Mouse (Mus musculus) bone marrow macrophage, adult 2 months (primary cell): Measurements from ENCODE around the gene Myh9. TPM values are rescaled to one million over a fixed set of nuclear protein-coding genes. Genes with fewer than 3 reads are reported as not detected.

Experiments
- H3K27ac ChIP-seq: 2 replicates; pipeline ENCODE4 v1.5.1; 2012; ENCODE audit warnings: low read depth, low read length; ENCODE audit not compliant: insufficient read depth
- H3K4me1 ChIP-seq: 2 replicates; pipeline ENCODE4 v1.6.1; 2012; ENCODE audit warnings: low read length; ENCODE audit not compliant: control insufficient read depth, insufficient read depth
- H3K4me3 ChIP-seq: 2 replicates; pipeline ENCODE4 v1.5.1; 2012; ENCODE audit warnings: mild to moderate bottlenecking, low read length, moderate library complexity; ENCODE audit not compliant: insufficient read depth
- CTCF ChIP-seq: IDR thresholded peaks from 2 replicates; pipeline ENCODE4 v1.5.1; 2012; ENCODE audit warnings: low read depth, mild to moderate bottlenecking, low read length, moderate library complexity
- POLR2A ChIP-seq: IDR thresholded peaks from 2 replicates; pipeline ENCODE4 v1.6.1; 2012; ENCODE audit warnings: mild to moderate bottlenecking, low read depth, low read length, borderline replicate concordance
- polyA plus RNA-seq: library from polyadenylated mRNA; stranded (reverse); fragments of >200 nt; gene quantifications from 2 replicates; pipeline ENCODE4 v1.2.4, GENCODE M21; 2012; ENCODE audit not compliant: missing spikeins, insufficient read depth, insufficient read length

The Myh9 gene
- polyA plus RNA-seq, 1 experiment, result 194 TPM

- no peak overlapping the region for H3K27ac ChIP-seq
- peaks cover 11% of the 10 kb centered on the region for H3K4me1 ChIP-seq
- no peak for TF ChIP-seq CTCF
- no peak for TF ChIP-seq POLR2A
- H3K4me3 ChIP-seq, result no peak overlapping the region
Observed at GRCm38 (mm10) chr15:77760037-77760436, 81.9 kb downstream of the Myh9 start.

GRCm38 (mm10) chr15:77757586-77758226, 84.3 kb downstream of the Myh9 start:
- Histone ChIP-seq H3K4me1 (no peaks in the 10 kb centered on the region), H3K4me3 (no peak overlapping the region), H3K27ac (no peak overlapping the region)
- TF ChIP-seq CTCF, result no peak
- TF ChIP-seq POLR2A, result no peak

GRCm38 (mm10) chr15:77756848-77757247, 85.1 kb downstream of the Myh9 start, which contains the start of gene Apol8:
Gene Apol8 (minus strand): TSS chr15:77757003.
- no peaks in the 10 kb centered on the region for H3K4me1 ChIP-seq
- TF ChIP-seq POLR2A (no peak), CTCF (peak; percentile 86)
- H3K27ac ChIP-seq, result no peak within 1 kb of the TSS
- no peak within 1 kb of the TSS for H3K4me3 ChIP-seq

DNA sequence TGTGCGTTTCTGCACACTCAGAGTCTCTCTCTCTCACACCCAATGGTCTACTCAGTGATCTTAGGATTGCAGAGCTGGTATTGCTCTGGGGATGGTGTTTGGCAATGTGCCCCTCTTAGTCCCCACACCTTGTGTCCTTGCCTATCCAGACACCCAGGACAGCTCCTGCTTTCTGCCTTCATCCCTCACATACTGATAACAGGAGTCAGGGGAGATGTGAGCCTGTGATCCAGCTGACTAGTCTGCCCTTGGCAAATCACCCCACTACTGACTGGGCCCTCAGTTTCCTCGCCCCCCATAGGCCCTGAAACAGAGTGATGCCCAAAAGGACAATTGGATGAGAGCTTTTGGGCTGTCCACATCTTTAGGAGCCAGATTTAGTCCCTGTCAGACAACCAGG, 85.9 kb downstream of the Myh9 start:
- TF ChIP-seq POLR2A (no peak), CTCF (no peak)
- Histone ChIP-seq H3K4me1 (no peaks in the 10 kb centered on the region), H3K4me3 (no peak overlapping the region), H3K27ac (no peak overlapping the region)

- no peak overlapping the region for H3K4me3 ChIP-seq
- H3K4me1 ChIP-seq, result no peaks in the 10 kb centered on the region
- no peak overlapping the region for H3K27ac ChIP-seq
- TF ChIP-seq POLR2A (no peak), CTCF (no peak)
Observed at GRCm38 (mm10) chr15:77755132-77755531, 86.8 kb downstream of the Myh9 start.

DNA sequence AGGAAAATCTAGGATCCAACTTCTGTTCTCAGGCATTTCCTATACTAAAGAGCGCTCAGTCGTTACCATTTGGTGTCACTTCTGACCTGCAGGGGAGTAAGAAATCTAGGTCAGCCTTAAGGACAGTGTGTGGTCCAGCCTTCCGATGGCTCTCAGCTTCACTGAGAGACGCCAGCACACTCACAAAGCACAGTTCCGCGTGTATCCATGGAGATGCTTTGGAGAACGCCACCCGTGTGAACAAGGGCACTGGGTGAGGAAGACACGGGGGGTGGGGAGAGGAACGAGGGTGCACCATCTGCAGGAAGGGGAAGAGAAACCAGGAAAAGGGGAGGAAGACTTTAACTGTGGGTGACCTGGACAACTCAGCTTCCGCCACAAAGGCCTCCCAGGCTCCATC, 89.5 kb downstream of the Myh9 start:
- H3K4me1 ChIP-seq, result no peaks in the 10 kb centered on the region
- no peak overlapping the region for H3K4me3 ChIP-seq

DNA sequence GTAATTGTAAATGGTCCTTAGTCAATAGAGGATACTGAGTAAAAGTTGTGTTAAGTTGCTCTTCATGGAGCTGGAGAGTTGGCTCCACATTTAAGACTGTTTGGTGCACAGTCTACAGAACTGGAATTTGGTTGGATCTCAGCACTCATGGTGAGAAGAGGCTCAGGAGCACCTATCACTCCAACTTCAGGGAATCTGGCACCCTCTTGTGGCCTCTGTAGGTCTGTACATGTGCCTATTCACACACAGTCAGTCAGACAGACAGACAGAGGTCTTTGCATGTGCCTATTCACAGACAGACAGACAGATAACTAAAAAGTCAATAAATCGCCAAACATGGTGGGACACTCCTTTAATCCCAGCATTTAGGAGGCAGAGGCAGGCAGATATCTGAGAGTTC, 91.5 kb downstream of the Myh9 start:
- no peak for TF ChIP-seq POLR2A
- no peak for TF ChIP-seq CTCF
- no peaks in the 10 kb centered on the region for H3K4me1 ChIP-seq

More for the DNA sequence above, 89.5 kb downstream of the Myh9 start:
- TF ChIP-seq POLR2A, result no peak
- no peak for TF ChIP-seq CTCF
- no peak overlapping the region for H3K27ac ChIP-seq

DNA sequence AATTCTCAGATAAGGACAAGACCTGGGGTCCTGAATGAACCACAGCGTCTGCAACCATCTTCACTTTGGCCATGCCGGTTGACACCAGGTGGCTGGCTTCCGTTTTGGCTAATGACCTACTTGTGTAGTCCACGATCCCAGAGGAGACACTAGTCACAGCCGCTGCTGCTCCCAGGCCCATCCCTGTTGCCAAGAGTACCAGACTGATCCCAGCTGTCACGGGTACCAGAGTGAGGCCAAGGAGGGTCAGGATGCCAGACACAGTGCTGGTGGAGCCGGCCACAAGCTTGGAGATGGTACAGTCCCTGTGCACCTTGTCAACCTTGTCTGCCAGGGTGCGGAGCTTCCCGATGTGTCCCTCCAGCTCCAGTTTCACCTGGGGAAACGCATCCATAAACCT, 92.3 kb downstream of the Myh9 start:
- TF ChIP-seq CTCF (no peak), POLR2A (no peak)
- Histone ChIP-seq H3K27ac (no peak overlapping the region), H3K4me1 (no peaks in the 10 kb centered on the region), H3K4me3 (no peak overlapping the region)

More for the DNA sequence above, 91.5 kb downstream of the Myh9 start:
- no peak overlapping the region for H3K27ac ChIP-seq
- no peak overlapping the region for H3K4me3 ChIP-seq

- H3K4me1 ChIP-seq, result no peaks in the 10 kb centered on the region
- no peak for TF ChIP-seq CTCF
- no peak for TF ChIP-seq POLR2A
- no peak overlapping the region for H3K4me3 ChIP-seq
- no peak overlapping the region for H3K27ac ChIP-seq
Observed at GRCm38 (mm10) chr15:77748414-77748813, 93.6 kb downstream of the Myh9 start.

GRCm38 (mm10) chr15:77746326-77746725, 95.6 kb downstream of the Myh9 start:
- TF ChIP-seq POLR2A, result no peak
- TF ChIP-seq CTCF, result no peak
- Histone ChIP-seq H3K27ac (no peak overlapping the region), H3K4me3 (no peak overlapping the region), H3K4me1 (no peaks in the 10 kb centered on the region)

DNA sequence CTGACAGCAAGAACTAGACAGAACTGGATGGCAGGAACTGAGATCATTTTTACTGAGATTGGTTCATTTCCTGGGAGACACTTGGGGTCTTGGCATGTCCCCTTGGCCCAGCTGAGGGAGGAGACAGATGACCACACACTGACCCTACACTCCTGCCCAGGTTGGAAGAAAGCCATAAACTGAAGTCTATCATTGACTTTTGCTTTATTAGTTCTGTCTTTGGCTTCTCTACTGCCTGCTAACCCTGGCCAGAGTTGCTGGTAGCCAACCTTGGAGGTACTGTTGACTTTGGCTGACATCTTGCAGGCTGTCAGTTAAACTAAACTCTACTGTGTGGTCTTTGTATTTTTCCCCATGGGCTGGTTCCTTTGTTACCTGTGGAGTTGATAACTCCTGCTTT, 96.9 kb downstream of the Myh9 start:
- H3K27ac ChIP-seq, result no peak overlapping the region
- no peaks in the 10 kb centered on the region for H3K4me1 ChIP-seq
- H3K4me3 ChIP-seq, result no peak overlapping the region
- no peak for TF ChIP-seq CTCF
- TF ChIP-seq POLR2A, result no peak
